ENCODE assay signal across 8 mouse cellular contexts in the genomic region with DNA sequence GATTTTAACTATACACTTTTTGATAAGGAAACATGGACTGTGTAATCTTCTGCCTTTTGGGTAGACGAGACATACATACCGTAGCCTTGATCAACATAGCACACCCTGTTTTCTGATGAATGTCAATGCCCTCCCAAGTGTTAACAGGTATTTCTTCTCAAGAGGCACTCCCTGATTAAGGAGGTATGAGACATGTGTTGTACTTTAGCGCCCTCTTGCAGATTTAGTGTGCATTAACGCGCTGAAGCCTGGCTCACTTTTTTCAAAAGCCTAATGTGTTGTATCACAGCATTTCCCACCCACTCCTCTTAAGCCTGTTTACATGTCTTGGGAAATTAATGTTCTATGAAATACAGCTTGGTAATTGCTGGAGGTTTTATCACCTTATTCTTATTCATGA. TPM values are rescaled to one million over a fixed set of nuclear protein-coding genes. Genes with fewer than 3 reads are reported as not detected.
DNase-seq lines count a peak whose midpoint lies in the region; ATAC-seq lines count a peak whose summit lies in the region.

No protein-coding gene starts in this region.

- no peak overlapping the region for H3K9ac ChIP-seq in heart, embryonic 11.5 days (ENCODE audit: low read depth, low read length)

- peak; percentile 20 for DNase-seq in heart, adult 8-10 months (ENCODE audit: low spot score)
- peak; percentile 31 for DNase-seq in A20 (ENCODE audit: low read depth, low spot score)
- DNase-seq in Muller cell, postnatal 12 days (ENCODE audit: inconsistent ontology term) = peak; percentile 9
- DNase-seq in forelimb bud, embryonic 11.5 days (ENCODE audit: low read depth, low spot score) = peak; percentile 11
- DNase-seq in lung, postnatal 14 days = peak; percentile 21
- DNase-seq in thymus, postnatal 25 days = peak; percentile 39
- no peak for DNase-seq in urinary bladder, adult 2 months (ENCODE audit: low spot score)

- no peak overlapping the region for H3K4me3 ChIP-seq in heart, embryonic 11.5 days (ENCODE audit: low read depth, low read length)

- H3K9me3 ChIP-seq in heart, embryonic 11.5 days (replicated peaks; ENCODE audit: control insufficient read depth, low read length) = no peaks in the 10 kb centered on the region

- H3K27me3 ChIP-seq in heart, embryonic 11.5 days (ENCODE audit: control insufficient read depth, insufficient read depth, low read length) = no peaks in the 10 kb centered on the region

- no peak overlapping the region for H3K27ac ChIP-seq in heart, embryonic 11.5 days (ENCODE audit: low read depth, low read length)

- H3K4me1 ChIP-seq in heart, embryonic 11.5 days (ENCODE audit: control insufficient read depth, insufficient read depth, low read length) = no peaks in the 10 kb centered on the region

- H3K36me3 ChIP-seq in heart, embryonic 11.5 days (ENCODE audit: control insufficient read depth, insufficient read depth, low read length) = no peaks in the 10 kb centered on the region

- no peak for ATAC-seq in heart, embryonic 11.5 days (replicated peaks; ENCODE audit: insufficient number of reproducible peaks, low FRiP score, low TSS enrichment)

- H3K4me2 ChIP-seq in heart, embryonic 11.5 days = no peak overlapping the region

- WGBS in heart, embryonic 11.5 days (ENCODE audit: insufficient replicate concordance) = 37% methylated on average over 5 of the region's 5 CpGs

RNA-seq across cellular contexts. Expression of gene Mtmr1, which starts 17.0 kb away (rescaled TPM):
- total RNA-seq in heart, adult 8-10 months (2022) = 10 to 100 TPM; 22.9 to 24.9 (median 24.0) TPM
- polyA plus RNA-seq in heart, embryonic 11.5 days (2014; fragmentation: Nextera tagmentation; extraction: Ambion mirVana) = 11.3 and 11.7 TPM in 2 replicates
- polyA plus RNA-seq in urinary bladder, adult 2 months (2012; rRNA removed) = 27.8 and 40.6 TPM in 2 replicates
